Mouse (Mus musculus): ENCODE measurements around the gene Ddx18.

GRCm38 (mm10) chr1:121551457-121551835, 16.3 kb downstream of the Ddx18 start:
- TF ChIP-seq CTCF (IDR thresholded peaks at IDR 0.05; ENCODE audit: extremely low read depth, insufficient read depth, low read length) (no peak), POLR2A (IDR thresholded peaks at IDR 0.05; ENCODE audit: extremely low read depth, insufficient read depth, low read length) (no peak)

Measured in cortical plate, adult 2 months (tissue).